Mouse (Mus musculus) heart, embryonic 11.5 days (tissue): ENCODE results near the gene Plekha6. TPM values are rescaled to one million over a fixed set of nuclear protein-coding genes. Genes with fewer than 3 reads are reported as not detected.
A peak's percentile ranks its signal among the peaks of the same experiment; 100 is the strongest.

Experiments
- ATAC-seq: fragments of 200-750 bp; cut with Nextera tagmentation; replicated peaks from 2 replicates; pipeline ENCODE4 v1.8.0; 2017; ENCODE audit warnings: moderate library complexity; ENCODE audit not compliant: insufficient number of reproducible peaks, low FRiP score, low TSS enrichment
- H3K27ac ChIP-seq: fragments of 300-500 bp; sonication (generic); 2 replicates; pipeline ENCODE4 v1.5.1; 2014; ENCODE audit warnings: mild to moderate bottlenecking, low read depth, low read length
- H3K27me3 ChIP-seq: fragments of 300-500 bp; sonication (generic); 2 replicates; pipeline ENCODE4 v1.6.1; 2014; ENCODE audit warnings: mild to moderate bottlenecking, low read length, mixed read lengths; ENCODE audit not compliant: control insufficient read depth, insufficient read depth
- H3K36me3 ChIP-seq: fragments of 300-500 bp; sonication (generic); 2 replicates; pipeline ENCODE4 v1.6.1; 2014; ENCODE audit warnings: mild to moderate bottlenecking, low read length, moderate library complexity, mixed read lengths; ENCODE audit not compliant: control insufficient read depth, insufficient read depth
- H3K4me1 ChIP-seq: fragments of 300-500 bp; sonication (generic); 2 replicates; pipeline ENCODE4 v1.6.1; 2014; ENCODE audit warnings: low read length; ENCODE audit not compliant: control insufficient read depth, insufficient read depth
- H3K4me2 ChIP-seq: fragments of 300-500 bp; sonication (generic); 2 replicates; pipeline ENCODE4 v1.6.1; 2014; ENCODE audit warnings: mild to moderate bottlenecking, moderate library complexity
- H3K4me3 ChIP-seq: fragments of 300-500 bp; sonication (generic); 2 replicates; pipeline ENCODE4 v1.5.1; 2014; ENCODE audit warnings: low read depth, low read length
- H3K9ac ChIP-seq: fragments of 300-500 bp; sonication (generic); 2 replicates; pipeline ENCODE4 v1.6.1; 2014; ENCODE audit warnings: mild to moderate bottlenecking, low read depth, low read length, moderate library complexity
- H3K9me3 ChIP-seq: fragments of 300-500 bp; sonication (generic); replicated peaks from 2 replicates; pipeline ENCODE4 v1.6.1; 2016; ENCODE audit warnings: low read length; ENCODE audit not compliant: control insufficient read depth
- WGBS: fragments of 180-500 bp; shearing (Covaris S2); extraction: QIAGEN DNeasy Blood & Tissue Kit; methylation state at CpG from one replicate; pipeline ENCODE4 v1.1.7; 2014; ENCODE audit not compliant: insufficient replicate concordance; 5-methylcytosine and 5-hydroxymethylcytosine counted together
- polyA plus RNA-seq: library from polyadenylated mRNA; unstranded; fragments of >200 nt; fragmentation: Nextera tagmentation; extraction: Ambion mirVana; gene quantifications from 2 replicates; pipeline ENCODE4 v1.2.1, GENCODE M21; 2014

The Plekha6 gene
- polyA plus RNA-seq, 1 experiment from 2014 or later, result 13.6 TPM

DNA sequence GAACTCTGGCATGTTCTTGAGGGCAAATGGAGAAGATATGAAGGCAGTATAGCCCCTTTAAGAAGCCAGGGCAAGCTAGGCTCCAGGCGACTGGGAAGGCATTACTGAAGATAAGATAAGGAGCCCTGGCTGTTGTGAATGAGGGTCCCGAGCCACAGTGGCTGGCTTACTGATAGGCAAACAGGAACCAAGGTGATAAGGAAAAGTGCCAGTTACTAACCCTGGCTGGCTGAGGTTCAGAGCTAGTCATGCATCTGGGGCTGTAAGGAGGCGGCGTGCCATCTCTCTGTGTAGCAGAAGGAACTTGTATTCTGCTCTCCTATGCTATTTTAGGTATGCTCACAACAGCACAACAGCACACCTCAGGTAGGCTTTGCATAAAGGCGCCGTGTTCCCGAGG is 80.7 kb downstream of the Plekha6 start:
- no peak; the same call in 1 of the 2 replicates for ATAC-seq

DNA sequence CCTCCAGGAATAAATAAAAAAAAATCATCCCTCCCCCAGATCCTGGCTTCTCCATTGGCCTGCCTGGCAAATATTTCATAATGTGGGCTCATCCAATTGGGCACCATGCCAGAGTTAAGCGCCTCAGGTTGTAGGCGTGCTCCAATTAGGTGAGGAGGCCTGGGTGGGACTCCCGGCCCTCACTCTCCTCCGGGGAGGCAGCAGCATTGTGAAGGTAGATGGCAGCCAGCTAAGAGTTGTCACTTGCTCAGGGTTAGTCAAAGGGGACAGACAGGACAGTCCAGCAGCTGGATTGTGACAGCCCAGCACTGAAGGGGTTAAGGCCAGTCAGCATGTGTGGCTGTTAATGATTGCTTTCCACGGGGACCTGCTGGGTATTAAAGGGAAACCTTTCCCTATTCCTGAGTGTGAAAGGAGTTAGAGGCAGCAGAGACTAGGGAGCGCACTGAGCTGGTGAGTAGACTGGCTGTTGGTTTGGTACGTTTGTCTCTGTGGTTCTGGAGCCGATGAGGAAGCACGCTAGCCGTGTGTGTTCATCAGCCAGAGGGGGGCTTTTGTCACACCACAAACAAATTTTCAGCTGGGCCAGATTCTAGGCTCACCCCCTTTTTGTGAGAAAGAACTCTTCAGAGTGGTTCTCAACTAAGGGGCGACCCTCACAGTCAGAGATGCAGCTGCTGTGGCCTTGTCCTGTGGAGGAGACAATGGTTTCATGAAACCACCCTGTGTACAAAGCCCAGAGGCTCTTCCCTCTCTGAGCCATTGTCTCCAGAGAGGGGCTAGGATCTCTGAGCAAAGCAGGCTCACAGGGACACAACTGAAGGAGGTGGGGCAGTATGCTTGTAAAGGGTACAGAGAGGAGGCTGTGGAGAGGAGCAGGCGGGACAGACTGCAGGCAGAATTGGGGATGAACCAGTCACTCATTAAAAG is 81.9 kb downstream of the Plekha6 start:
- no peak; the same call in 1 of the 2 replicates for ATAC-seq
- Histone ChIP-seq H3K9ac (peak overlapping the region; percentile 64), H3K4me1 (peaks cover 44% of the 10 kb centered on the region), H3K36me3 (no peaks in the 10 kb centered on the region), H3K9me3 (no peaks in the 10 kb centered on the region), H3K4me2 (peak overlapping the region; percentile 63), H3K27me3 (no peaks in the 10 kb centered on the region), H3K4me3 (peak overlapping the region; percentile 36), H3K27ac (peak overlapping the region; percentile 84)
- WGBS, result 20% methylated on average over 12 of the region's 12 CpGs

More for the DNA sequence above, 80.7 kb downstream of the Plekha6 start:
- peak overlapping the region; percentile 54; the same call in 1 of the 2 replicates for H3K9ac ChIP-seq
- no peaks in the 10 kb centered on the region for H3K27me3 ChIP-seq
- 18% methylated on average over 7 of the region's 7 CpGs for WGBS
- H3K4me3 ChIP-seq, result peak overlapping the region; percentile 17; the same call in 1 of the 2 replicates
- no peaks in the 10 kb centered on the region for H3K9me3 ChIP-seq
- peaks cover 50% of the 10 kb centered on the region for H3K4me1 ChIP-seq
- H3K4me2 ChIP-seq, result peak overlapping the region; percentile 63
- H3K27ac ChIP-seq, result peak overlapping the region; percentile 84
- no peaks in the 10 kb centered on the region for H3K36me3 ChIP-seq

DNA sequence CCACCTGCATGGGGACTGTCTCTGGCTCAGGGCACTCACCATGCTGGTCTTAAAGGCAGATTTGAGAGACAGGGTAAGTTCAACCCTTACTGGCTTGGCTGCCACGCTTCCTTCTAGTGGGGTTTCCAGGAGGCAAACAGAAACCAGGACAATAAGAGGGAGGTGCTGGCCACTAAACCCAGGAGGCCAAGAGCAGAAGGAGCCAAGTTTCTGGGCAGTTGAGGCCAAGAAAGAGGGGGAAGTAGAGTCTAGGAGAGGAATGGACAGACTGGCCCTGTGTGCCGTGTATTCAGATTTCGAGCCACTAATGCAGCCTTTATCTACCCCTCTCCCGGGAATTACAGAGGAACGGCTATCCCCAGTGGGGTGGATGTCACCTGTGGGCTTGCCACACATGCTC is 83.2 kb downstream of the Plekha6 start:
- Histone ChIP-seq H3K36me3 (no peaks in the 10 kb centered on the region), H3K27me3 (no peaks in the 10 kb centered on the region), H3K9ac (peak overlapping the region; percentile 64; the same call in 1 of the 2 replicates), H3K4me1 (peaks cover 54% of the 10 kb centered on the region), H3K27ac (no peak overlapping the region; the same call in 1 of the 2 replicates), H3K4me3 (no peak overlapping the region), H3K4me2 (peak overlapping the region; percentile 63), H3K9me3 (no peaks in the 10 kb centered on the region)
- 50% methylated on average over 5 of the region's 5 CpGs for WGBS
- no peak for ATAC-seq

DNA sequence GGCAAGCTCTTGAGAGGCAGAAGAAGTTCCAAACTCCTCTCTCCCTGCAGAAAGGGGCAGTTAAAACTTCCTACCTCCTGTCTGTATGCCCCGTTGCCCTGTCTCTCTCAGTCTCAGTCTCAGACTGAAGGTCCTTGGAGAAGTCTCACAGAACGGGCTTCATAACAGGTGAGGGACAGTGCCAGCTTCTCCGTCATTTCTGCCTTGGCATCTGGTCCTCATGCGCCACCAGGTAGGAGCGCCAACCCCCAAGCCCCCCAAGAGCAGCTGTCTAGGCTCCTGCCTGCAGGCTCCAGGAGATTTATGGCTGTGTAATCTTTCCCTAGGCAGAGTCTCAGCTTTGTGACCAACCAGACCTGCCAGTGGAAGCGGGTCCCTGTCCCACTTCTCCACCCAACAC is 86.8 kb downstream of the Plekha6 start:
- H3K9me3 ChIP-seq, result no peaks in the 10 kb centered on the region
- H3K4me2 ChIP-seq, result no peak overlapping the region
- no peak overlapping the region; the same call in 1 of the 2 replicates for H3K27ac ChIP-seq
- ATAC-seq, result no peak
- H3K27me3 ChIP-seq, result no peaks in the 10 kb centered on the region
- no peaks in the 10 kb centered on the region for H3K36me3 ChIP-seq
- H3K4me3 ChIP-seq, result no peak overlapping the region
- no peak overlapping the region for H3K9ac ChIP-seq
- peaks cover 72% of the 10 kb centered on the region for H3K4me1 ChIP-seq
- 87% methylated on average over 6 of the region's 6 CpGs for WGBS

DNA sequence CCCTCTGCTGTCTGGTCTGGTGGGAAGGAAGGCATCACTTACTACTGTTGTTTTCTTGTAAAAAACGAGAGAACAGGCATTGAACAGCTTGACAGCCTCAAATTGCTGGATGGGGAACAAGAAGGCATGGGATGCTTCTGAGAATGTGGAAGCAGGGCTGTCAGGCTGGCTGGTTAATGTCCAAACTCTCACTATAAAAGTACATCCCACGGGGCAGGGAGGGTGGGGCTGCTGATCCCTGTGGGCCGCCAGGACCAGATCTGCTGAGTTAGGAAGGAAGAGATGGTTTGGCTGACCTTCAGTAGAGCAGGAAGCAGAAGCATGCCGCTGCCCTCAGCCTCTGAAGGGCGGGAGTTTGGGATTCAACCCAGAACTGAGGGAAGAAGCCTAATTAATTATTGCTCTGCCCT is 87.6 kb downstream of the Plekha6 start:
- no peak overlapping the region; the same call in 1 of the 2 replicates for H3K4me2 ChIP-seq
- no peaks in the 10 kb centered on the region for H3K27me3 ChIP-seq
- H3K9ac ChIP-seq, result peak overlapping the region; percentile 52; the same call in 1 of the 2 replicates
- no peak for ATAC-seq
- 12% methylated on average over 5 of the region's 5 CpGs for WGBS
- H3K4me3 ChIP-seq, result no peak overlapping the region
- no peaks in the 10 kb centered on the region for H3K36me3 ChIP-seq
- no peaks in the 10 kb centered on the region for H3K9me3 ChIP-seq
- H3K4me1 ChIP-seq, result peaks cover 73% of the 10 kb centered on the region
- H3K27ac ChIP-seq, result peak overlapping the region; percentile 71

DNA sequence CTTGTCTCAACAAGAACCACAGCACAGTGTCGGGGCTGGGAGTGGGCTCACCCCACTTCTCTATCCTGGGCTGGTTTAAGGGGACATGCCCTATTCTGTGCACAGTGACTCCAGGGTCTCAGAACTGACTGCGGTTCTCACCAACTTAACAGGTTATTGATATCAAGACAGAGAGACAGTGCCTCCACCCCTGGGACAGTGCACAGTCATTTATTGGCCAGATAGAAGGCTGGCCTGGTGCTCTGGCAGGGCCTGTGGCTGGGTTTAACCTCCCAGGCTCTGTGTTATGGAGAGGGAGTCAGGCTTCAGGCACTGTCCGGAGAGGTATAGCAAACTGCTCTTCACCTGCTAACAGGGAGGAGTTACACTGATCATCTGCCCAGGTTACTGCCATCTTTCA is 88.2 kb downstream of the Plekha6 start:
- Histone ChIP-seq H3K4me2 (no peak overlapping the region; the same call in 1 of the 2 replicates), H3K27ac (peak overlapping the region; percentile 71), H3K9me3 (no peaks in the 10 kb centered on the region), H3K36me3 (no peaks in the 10 kb centered on the region), H3K9ac (0 out of 2 replicates have a peak overlapping the region, but pooled peaks have one; percentile 49), H3K4me1 (peaks cover 68% of the 10 kb centered on the region), H3K4me3 (no peak overlapping the region), H3K27me3 (no peaks in the 10 kb centered on the region)
- no peak for ATAC-seq
- 56% methylated on average over 3 of the region's 3 CpGs for WGBS

DNA sequence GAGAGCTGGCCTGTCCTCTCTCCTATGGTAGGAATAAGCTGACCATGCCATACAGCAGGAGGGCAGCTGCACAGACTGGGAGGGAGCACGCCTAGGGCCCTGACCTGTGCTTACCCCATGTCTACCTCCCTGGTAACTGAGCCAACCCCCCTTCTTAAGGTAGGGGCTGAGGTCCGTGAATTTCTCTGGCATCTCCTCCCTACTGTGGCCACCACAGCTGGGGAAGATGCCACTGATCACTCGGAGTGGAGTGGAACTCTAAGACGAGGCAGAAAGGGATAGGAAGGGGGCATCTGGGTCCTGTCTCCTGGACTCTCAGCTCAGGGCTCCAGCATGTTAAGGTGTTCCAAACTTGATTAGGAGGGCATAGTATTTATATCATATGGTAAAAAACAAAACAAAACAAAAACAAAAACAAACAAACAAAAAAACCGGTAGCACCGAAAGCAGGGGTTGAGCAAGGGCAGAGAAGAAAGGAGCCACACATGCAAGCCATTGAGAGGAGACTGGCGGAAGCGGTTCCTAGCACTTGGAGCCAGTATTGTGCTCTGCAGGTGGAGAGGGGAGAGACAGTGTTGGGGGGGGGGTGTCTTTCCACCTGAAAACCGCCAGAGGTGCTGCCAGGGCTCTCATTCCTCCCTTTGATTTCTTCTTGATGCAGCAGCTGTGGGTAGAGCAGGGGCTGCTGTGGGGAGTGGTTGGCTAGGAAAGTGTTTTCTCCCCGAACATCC is 89.0 kb downstream of the Plekha6 start:
- no peaks in the 10 kb centered on the region for H3K36me3 ChIP-seq
- 30% methylated on average over 10 of the region's 10 CpGs for WGBS
- no peak for ATAC-seq
- no peaks in the 10 kb centered on the region for H3K9me3 ChIP-seq
- no peak overlapping the region for H3K4me3 ChIP-seq
- peaks cover 63% of the 10 kb centered on the region for H3K4me1 ChIP-seq
- no peaks in the 10 kb centered on the region for H3K27me3 ChIP-seq
- H3K4me2 ChIP-seq, result 0 out of 2 replicates have a peak overlapping the region, but pooled peaks have one; percentile 5
- peak overlapping the region; percentile 49; the same call in 1 of the 2 replicates for H3K9ac ChIP-seq
- peak overlapping the region; percentile 71 for H3K27ac ChIP-seq

DNA sequence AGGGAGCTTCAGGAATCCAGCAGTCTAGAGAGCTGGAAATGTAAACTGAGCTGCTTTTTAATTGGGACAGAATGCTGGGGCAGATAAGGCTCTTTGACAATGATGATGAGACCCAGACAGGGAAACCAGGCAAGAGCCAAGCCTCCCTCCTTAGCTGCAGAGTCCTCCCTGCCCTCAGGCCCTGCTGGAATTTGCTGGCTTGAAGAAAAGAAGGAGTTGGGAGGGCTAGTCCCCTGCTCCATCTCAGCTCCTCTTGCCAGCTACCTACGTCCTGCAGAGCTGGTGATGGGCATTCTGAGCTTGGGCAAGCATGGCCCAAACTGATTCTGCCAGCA is 89.5 kb downstream of the Plekha6 start:
- Histone ChIP-seq H3K9ac (no peak overlapping the region), H3K27ac (peak overlapping the region; percentile 63)

More for the DNA sequence above, 89.5 kb downstream of the Plekha6 start:
- 0 out of 2 replicates have a peak overlapping the region, but pooled peaks have one; percentile 5 for H3K4me2 ChIP-seq
- no peaks in the 10 kb centered on the region for H3K36me3 ChIP-seq
- no peaks in the 10 kb centered on the region for H3K9me3 ChIP-seq
- 29% methylated on average over 1 of the region's 1 CpGs for WGBS
- no peak overlapping the region for H3K4me3 ChIP-seq
- ATAC-seq, result no peak
- peaks cover 59% of the 10 kb centered on the region for H3K4me1 ChIP-seq
- H3K27me3 ChIP-seq, result no peaks in the 10 kb centered on the region
